Mouse (Mus musculus) NIH3T3 (cell line): Measurements from ENCODE around the gene Ube2d3.
"Not testable (repeated sequence)": the region's sequence is repeated elsewhere in the genome, so short reads cannot be mapped to it uniquely, and the experiment has no call there.

Source experiments
- DNase-seq: peaks from one replicate; pipeline ENCODE4 v3.0.0-alpha.2; 2012; ENCODE audit warnings: low read depth

Ube2d3 gene

GRCm38 (mm10) chr3:135438531-135438912 lies 573 bp downstream of the Ube2d3 start:
- DNase-seq: peak; percentile 94

- DNase-seq: peak; percentile 88
Measured at GRCm38 (mm10) chr3:135438913-135439531, 1.1 kb downstream of the Ube2d3 start.

GRCm38 (mm10) chr3:135439651-135440050 lies 1.7 kb downstream of the Ube2d3 start:
- no peak for DNase-seq

- peak; percentile 73 for DNase-seq
Measured at GRCm38 (mm10) chr3:135440221-135440620, 2.3 kb downstream of the Ube2d3 start.

GRCm38 (mm10) chr3:135440621-135441020 lies 2.7 kb downstream of the Ube2d3 start:
- peak; percentile 54 for DNase-seq

GRCm38 (mm10) chr3:135444930-135445329 lies 7.0 kb downstream of the Ube2d3 start:
- DNase-seq: no peak

GRCm38 (mm10) chr3:135458981-135459380 lies 21.0 kb downstream of the Ube2d3 start:
- DNase-seq: no peak

GRCm38 (mm10) chr3:135468402-135468801 lies 30.5 kb downstream of the Ube2d3 start:
- DNase-seq: no peak

GRCm38 (mm10) chr3:135469146-135469545 lies 31.2 kb downstream of the Ube2d3 start:
- DNase-seq: peak; percentile 11

- DNase-seq: peak; percentile 95
Measured at GRCm38 (mm10) chr3:135469974-135470373, 32.0 kb downstream of the Ube2d3 start.

GRCm38 (mm10) chr3:135470823-135471222 lies 32.9 kb downstream of the Ube2d3 start:
- no peak for DNase-seq

GRCm38 (mm10) chr3:135475025-135475424 lies 37.1 kb downstream of the Ube2d3 start:
- DNase-seq: no peak

- no peak for DNase-seq
Measured at GRCm38 (mm10) chr3:135476286-135476685, 38.3 kb downstream of the Ube2d3 start.

- no peak for DNase-seq
Measured at GRCm38 (mm10) chr3:135476977-135477376, 39.0 kb downstream of the Ube2d3 start.

- DNase-seq: peak; percentile 50
Measured at GRCm38 (mm10) chr3:135479090-135479489, 41.1 kb downstream of the Ube2d3 start.

GRCm38 (mm10) chr3:135480767-135481166 lies 42.8 kb downstream of the Ube2d3 start:
- no peak for DNase-seq

- no peak for DNase-seq
Measured at GRCm38 (mm10) chr3:135481608-135482007, 43.7 kb downstream of the Ube2d3 start.

GRCm38 (mm10) chr3:135484650-135485049 lies 46.7 kb downstream of the Ube2d3 start:
- DNase-seq: not testable (repeated sequence)

- no peak for DNase-seq
Measured at GRCm38 (mm10) chr3:135485128-135485899, 47.4 kb downstream of the Ube2d3 start, which contains the start of gene Manba. TSS of gene Manba (plus strand) at chr3:135485611.

GRCm38 (mm10) chr3:135485900-135486241 lies 47.9 kb downstream of the Ube2d3 start:
- DNase-seq: no peak

GRCm38 (mm10) chr3:135486351-135486750 lies 48.4 kb downstream of the Ube2d3 start:
- no peak for DNase-seq

- no peak for DNase-seq
Measured at GRCm38 (mm10) chr3:135487803-135488202, 49.9 kb downstream of the Ube2d3 start.

GRCm38 (mm10) chr3:135489865-135490520 lies 52.0 kb downstream of the Ube2d3 start:
- no peak for DNase-seq
